Mouse (Mus musculus): ENCODE results near the gene Ei24.

DNA sequence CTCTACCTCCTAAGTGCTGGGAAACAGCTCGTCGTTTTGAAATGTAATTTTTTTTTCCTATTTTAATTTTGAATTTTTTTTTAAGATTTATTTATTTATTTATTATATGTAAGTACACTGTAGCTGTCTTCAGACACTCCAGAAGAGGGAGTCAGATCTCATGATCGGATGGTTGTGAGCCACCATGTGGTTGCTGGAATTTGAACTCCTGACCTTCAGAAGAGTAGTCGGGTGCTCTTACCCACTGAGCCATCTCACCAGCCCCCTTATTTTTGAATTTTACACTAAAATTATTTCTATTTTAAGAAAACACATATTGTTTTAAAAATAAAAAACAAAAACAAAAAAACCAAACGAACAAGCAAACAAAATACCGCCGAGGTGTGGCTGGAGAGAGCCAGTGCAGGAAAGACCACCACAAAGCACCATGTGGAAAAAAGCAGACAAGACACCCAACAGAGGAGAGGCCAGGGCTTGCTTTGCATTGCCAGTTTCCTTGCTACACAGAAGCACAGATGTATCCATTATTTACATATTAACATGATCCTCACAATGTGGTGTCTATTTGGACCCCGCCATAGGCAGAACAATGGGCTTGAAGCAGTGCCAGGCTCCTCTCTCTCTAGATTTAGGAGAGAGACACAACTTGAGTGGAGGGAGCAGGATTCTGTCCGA lies 23.9 kb upstream of the Ei24 start:
- TF ChIP-seq CTCF (IDR thresholded peaks at IDR 0.05; ENCODE audit: borderline replicate concordance, control insufficient read depth, extremely low read depth, insufficient read depth, low read length, poor library complexity): no peak
- TF ChIP-seq POLR2A (IDR thresholded peaks at IDR 0.05; ENCODE audit: control insufficient read depth, extremely low read depth, insufficient read depth, low read length, poor library complexity): no peak
